Mouse (Mus musculus) stomach, embryonic 15.5 days (tissue): ENCODE results near the gene Cnot9. TPM values are rescaled to one million over a fixed set of nuclear protein-coding genes. Genes with fewer than 3 reads are reported as not detected.

Source experiments
- ATAC-seq: fragments of 200-750 bp; cut with Nextera tagmentation; 2 replicates; pipeline ENCODE4 v1.8.0; 2017; ENCODE audit warnings: low read depth, moderate number of reproducible peaks, moderate TSS enrichment; ENCODE audit not compliant: insufficient read depth, low FRiP score
- H3K27ac ChIP-seq: fragments of 300-500 bp; sonication (generic); 2 replicates; pipeline ENCODE4 v1.5.1; 2015; ENCODE audit warnings: mild to moderate bottlenecking, inconsistent platforms
- H3K27me3 ChIP-seq: fragments of 300-500 bp; sonication (generic); replicated peaks from 2 replicates; pipeline ENCODE4 v1.6.1; 2015; ENCODE audit warnings: inconsistent platforms
- H3K36me3 ChIP-seq: fragments of 300-500 bp; sonication (generic); 2 replicates; pipeline ENCODE4 v1.6.1; 2015; ENCODE audit warnings: inconsistent platforms
- H3K4me1 ChIP-seq: fragments of 300-500 bp; sonication (generic); 2 replicates; pipeline ENCODE4 v1.6.1; 2015; ENCODE audit warnings: inconsistent platforms
- H3K4me2 ChIP-seq: fragments of 300-500 bp; sonication (generic); 2 replicates; pipeline ENCODE4 v1.6.1; 2015; ENCODE audit warnings: mild to moderate bottlenecking, inconsistent platforms
- H3K4me3 ChIP-seq: fragments of 300-500 bp; sonication (generic); replicated peaks from 2 replicates; pipeline ENCODE4 v1.5.1; 2015; ENCODE audit warnings: inconsistent platforms
- H3K9ac ChIP-seq: fragments of 300-500 bp; sonication (generic); 2 replicates; pipeline ENCODE4 v1.6.1; 2015; ENCODE audit warnings: inconsistent platforms
- H3K9me3 ChIP-seq: fragments of 300-500 bp; sonication (generic); 2 replicates; pipeline ENCODE4 v1.6.1; 2016; ENCODE audit warnings: inconsistent platforms
- WGBS: fragments of 180-500 bp; shearing (Covaris S2); methylation state at CpG from one replicate; pipeline ENCODE4 v1.1.7; 2015; 5-methylcytosine and 5-hydroxymethylcytosine counted together
- polyA plus RNA-seq: library from polyadenylated mRNA; unstranded; fragments of >200 nt; fragmentation: Nextera tagmentation; extraction: Ambion mirVana; gene quantifications from 2 replicates; pipeline ENCODE4 v1.2.1, GENCODE M21; 2015

Cnot9 gene
- polyA plus RNA-seq, 1 experiment from 2014 or later, result 51.1 TPM

DNA sequence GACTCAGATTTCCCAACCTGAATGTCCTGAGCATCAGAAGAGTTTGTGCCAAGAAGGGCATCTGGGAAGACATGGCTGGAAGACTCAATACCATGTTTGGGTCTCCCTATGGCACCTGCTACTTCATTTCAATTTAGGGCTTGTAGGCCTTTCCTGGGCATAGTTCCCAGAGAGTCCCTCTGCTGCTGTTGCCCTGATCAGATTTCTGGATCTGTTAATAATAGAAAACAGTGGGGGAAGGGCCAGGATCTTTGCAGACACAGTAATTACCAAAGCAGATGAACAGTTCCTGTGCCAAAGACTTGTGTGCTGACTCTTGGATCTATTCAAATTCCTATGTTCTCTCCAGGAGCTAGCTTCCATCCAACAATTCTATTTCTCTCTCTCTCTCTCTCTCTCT, 32.8 kb downstream of the Cnot9 start:
- H3K4me2 ChIP-seq, result no peak overlapping the region
- H3K9ac ChIP-seq, result no peak overlapping the region
- no peak overlapping the region for H3K4me3 ChIP-seq
- no peaks in the 10 kb centered on the region for H3K4me1 ChIP-seq
- H3K9me3 ChIP-seq, result no peaks in the 10 kb centered on the region
- no peaks in the 10 kb centered on the region for H3K36me3 ChIP-seq
- no peaks in the 10 kb centered on the region for H3K27me3 ChIP-seq
- ATAC-seq, result no peak
- no peak overlapping the region for H3K27ac ChIP-seq

DNA sequence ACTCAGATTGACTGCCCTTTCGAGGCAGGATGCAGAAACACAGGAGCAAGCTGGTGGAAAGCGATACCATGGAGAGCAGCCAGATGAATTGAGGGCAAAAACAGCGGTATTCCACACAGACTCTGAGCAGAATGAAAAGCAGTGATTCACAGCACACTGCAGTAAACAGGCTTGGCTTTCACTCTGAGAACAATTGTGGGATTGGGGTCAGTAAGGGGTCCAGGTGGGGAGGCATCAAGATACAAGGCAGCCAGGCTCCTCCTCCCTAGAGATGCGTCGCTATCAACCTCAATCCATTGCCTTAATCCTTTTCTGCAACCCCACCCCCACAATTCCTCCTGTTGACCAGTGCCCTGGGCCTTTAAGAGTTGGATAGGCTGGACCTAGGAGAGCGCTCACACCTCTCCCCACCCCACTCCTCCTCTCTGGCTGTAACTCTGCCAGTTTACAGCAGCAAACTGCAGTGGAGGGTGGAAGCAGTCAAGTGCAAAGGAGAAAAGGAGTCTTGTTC, 36.6 kb downstream of the Cnot9 start, which contains the start of gene Plcd4:
Gene Plcd4, plus strand, starts transcription at position 438 of the 511 bp plus-strand sequence.
- Histone ChIP-seq H3K9me3 (no peaks in the 10 kb centered on the region), H3K4me3 (no peak within 1 kb of the TSS), H3K4me1 (no peaks in the 10 kb centered on the region), H3K4me2 (0 out of 2 replicates have a peak within 1 kb of the TSS, but pooled peaks have one; percentile 1), H3K9ac (no peak within 1 kb of the TSS), H3K27ac (no peak within 1 kb of the TSS), H3K36me3 (no peaks in the 10 kb centered on the region), H3K27me3 (no peaks in the 10 kb centered on the region)
- no peak for ATAC-seq
- 9% methylated on average over 6 of the region's 6 CpGs for WGBS

DNA sequence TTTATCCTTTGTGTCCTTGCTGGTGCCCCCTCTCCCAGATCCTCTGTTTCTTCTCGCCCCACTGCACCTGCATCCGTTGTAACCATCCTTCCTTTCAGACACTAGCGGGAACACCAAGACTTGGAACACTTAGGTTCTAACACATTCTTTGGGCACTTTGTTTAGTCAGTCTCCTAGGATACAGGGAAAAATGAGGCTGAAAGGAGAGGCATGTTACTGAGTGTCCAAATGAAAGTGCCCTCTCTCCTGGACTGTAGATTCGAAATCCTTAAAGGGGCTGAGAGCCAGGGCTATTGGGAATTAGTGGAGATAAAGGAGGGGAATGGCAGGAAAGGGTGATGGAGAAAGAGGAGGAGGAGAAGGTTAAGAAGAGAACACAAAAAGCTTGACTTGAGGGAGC, 38.3 kb downstream of the Cnot9 start, which contains the start of gene Usp37:
Gene Usp37, minus strand, starts transcription at position 101 of the 400 bp plus-strand sequence.
- WGBS, result 78% methylated on average over 4 of the region's 4 CpGs
- H3K4me2 ChIP-seq, result no peak within 1 kb of the TSS

DNA sequence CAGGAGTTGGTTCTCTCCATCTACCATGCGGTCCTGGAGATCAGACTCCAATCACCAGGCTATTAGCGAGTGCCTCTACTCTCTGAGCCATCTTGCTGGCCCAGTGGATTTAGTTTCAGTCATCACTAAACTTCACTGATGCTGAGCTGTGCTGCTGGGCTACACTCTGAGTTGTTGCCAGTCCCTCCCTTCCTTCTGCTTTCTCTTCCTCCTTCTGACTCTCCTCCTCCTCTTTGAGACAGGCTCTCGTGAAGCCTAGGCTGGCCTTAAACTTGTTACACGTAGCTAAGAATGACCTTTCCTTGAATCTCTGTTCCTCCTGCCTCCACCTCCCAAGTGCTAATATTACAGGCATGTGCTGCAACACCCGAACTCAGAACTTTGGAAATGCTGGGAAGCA, 53.2 kb downstream of the Cnot9 start:
- no peak overlapping the region for H3K4me2 ChIP-seq
- H3K36me3 ChIP-seq, result peaks cover 4% of the 10 kb centered on the region
- no peak overlapping the region for H3K9ac ChIP-seq
- no peaks in the 10 kb centered on the region for H3K9me3 ChIP-seq
- H3K27me3 ChIP-seq, result no peaks in the 10 kb centered on the region
- no peak overlapping the region for H3K4me3 ChIP-seq
- H3K27ac ChIP-seq, result no peak overlapping the region
- ATAC-seq, result no peak
- WGBS, result 76% methylated on average over 5 of the region's 5 CpGs
- H3K4me1 ChIP-seq, result no peaks in the 10 kb centered on the region

More for the DNA sequence above, 38.3 kb downstream of the Cnot9 start, which contains the start of gene Usp37:
- H3K36me3 ChIP-seq, result no peaks in the 10 kb centered on the region
- H3K4me1 ChIP-seq, result no peaks in the 10 kb centered on the region
- no peaks in the 10 kb centered on the region for H3K9me3 ChIP-seq
- no peak within 1 kb of the TSS for H3K27ac ChIP-seq
- no peaks in the 10 kb centered on the region for H3K27me3 ChIP-seq
- no peak within 1 kb of the TSS for H3K9ac ChIP-seq
- ATAC-seq, result no peak
- H3K4me3 ChIP-seq, result no peak within 1 kb of the TSS

DNA sequence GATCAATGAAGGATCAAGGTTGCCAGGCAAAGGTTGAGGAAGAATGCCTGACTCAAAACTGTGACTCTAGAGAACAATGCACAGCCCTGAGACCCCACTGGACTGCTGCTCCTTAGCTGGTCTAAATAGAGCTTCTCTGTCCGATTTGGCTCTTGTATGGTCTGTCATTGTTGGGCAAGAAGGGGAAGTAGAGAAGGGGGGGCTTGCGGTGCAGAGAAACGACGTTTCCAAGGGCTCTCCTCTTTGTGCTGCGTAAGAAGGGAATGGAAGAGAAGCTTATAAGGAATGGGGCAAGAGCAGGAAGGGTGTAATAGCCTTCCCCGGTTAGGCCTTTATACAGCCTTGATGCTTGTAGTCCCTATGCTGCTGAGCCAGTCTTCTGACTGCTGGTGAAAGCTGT, 60.0 kb downstream of the Cnot9 start:
- Histone ChIP-seq H3K4me2 (no peak overlapping the region), H3K27me3 (no peaks in the 10 kb centered on the region), H3K9ac (no peak overlapping the region), H3K27ac (no peak overlapping the region), H3K4me1 (no peaks in the 10 kb centered on the region), H3K9me3 (no peaks in the 10 kb centered on the region), H3K36me3 (peaks cover 56% of the 10 kb centered on the region), H3K4me3 (no peak overlapping the region)
- ATAC-seq, result no peak
- 85% methylated on average over 6 of the region's 6 CpGs for WGBS

DNA sequence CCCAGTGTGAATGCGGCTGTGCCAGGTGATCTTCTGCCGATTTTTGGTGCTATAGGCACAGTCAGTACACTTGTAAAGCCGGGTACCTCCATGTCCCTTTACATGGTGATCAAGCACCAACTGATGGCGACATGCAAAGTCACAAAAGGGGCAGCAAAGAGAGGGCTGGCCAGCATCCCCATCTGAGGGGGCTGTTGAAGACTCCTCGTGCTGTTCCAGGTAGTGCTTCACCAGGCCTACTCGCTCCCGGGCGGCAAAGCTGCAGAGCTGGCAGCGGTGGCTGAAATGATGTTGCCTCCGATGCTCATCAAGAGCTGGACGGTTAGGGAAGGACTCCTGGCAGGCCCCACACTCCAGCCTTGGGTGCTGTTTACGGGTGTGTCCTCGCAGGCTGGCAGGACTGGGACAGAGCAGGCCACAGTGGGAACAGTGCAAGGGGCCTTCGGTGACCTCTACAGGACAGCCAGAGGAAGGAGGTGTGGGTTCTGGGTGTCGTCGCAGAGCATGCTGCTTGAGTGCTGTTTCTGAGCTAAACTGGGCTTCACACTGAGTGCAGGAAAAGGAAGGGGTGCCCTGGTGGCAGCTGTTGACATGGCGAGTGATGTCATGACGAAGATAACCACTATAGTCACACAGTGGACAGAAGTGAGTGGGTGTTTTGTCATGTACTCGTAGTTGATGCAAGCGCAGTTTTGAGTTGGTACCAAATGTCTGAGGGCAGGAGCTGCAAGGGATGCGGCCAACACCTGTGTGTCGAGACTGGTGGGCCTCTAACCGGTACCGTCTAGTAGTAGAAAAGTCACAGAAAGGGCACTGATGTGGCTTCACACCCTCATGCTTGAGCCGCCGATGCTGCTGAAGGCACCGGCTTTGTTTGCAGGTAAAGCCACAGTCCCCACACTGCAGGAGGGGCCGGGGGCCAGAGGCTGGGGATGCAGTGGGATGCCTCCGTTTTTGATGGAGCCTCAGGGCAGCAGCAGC, 64.2 kb downstream of the Cnot9 start:
- H3K4me1 ChIP-seq, result no peaks in the 10 kb centered on the region
- H3K27ac ChIP-seq, result no peak overlapping the region
- H3K4me2 ChIP-seq, result no peak overlapping the region
- H3K9ac ChIP-seq, result no peak overlapping the region
- H3K4me3 ChIP-seq, result no peak overlapping the region
- H3K27me3 ChIP-seq, result no peaks in the 10 kb centered on the region
- no peaks in the 10 kb centered on the region for H3K9me3 ChIP-seq
- WGBS, result 91% methylated on average over 29 of the region's 29 CpGs
- H3K36me3 ChIP-seq, result peaks cover 74% of the 10 kb centered on the region
- no peak for ATAC-seq

Other genes starting within 250 kb of the Cnot9 start
- 1.1 and 1.3 TPM in 2 replicates for gene Gpbar1, start 227.5 kb upstream of the Cnot9 start, polyA plus RNA-seq
- 229 and 235 TPM in 2 replicates for gene Aamp, start 221.3 kb upstream of the Cnot9 start, polyA plus RNA-seq
- 117 and 124 TPM in 2 replicates for gene Pnkd, start 221.1 kb upstream of the Cnot9 start, polyA plus RNA-seq
- 68.3 and 73.4 TPM in 2 replicates for gene Tmbim1, start 200.4 kb upstream of the Cnot9 start, polyA plus RNA-seq
- 0.53 and 0.55 TPM in 2 replicates for gene Catip, start 143.9 kb upstream of the Cnot9 start, polyA plus RNA-seq
- 6.1 and 6.6 TPM in 2 replicates for gene Slc11a1, start 130.9 kb upstream of the Cnot9 start, polyA plus RNA-seq
- 82.9 and 86.2 TPM in 2 replicates for gene Ctdsp1, start 114.5 kb upstream of the Cnot9 start, polyA plus RNA-seq
- gene Vil1, start 96.7 kb upstream of the Cnot9 start, polyA plus RNA-seq, result 32.2 and 41.1 TPM in 2 replicates
- 0.69 and 1.1 TPM in 2 replicates for gene Plcd4, start 36.8 kb downstream of the Cnot9 start, polyA plus RNA-seq
- 24.1 and 26.6 TPM in 2 replicates for gene Usp37, start 38.2 kb downstream of the Cnot9 start, polyA plus RNA-seq
- 5.8 and 5.9 TPM in 2 replicates for gene Zfp142, start 82.2 kb downstream of the Cnot9 start, polyA plus RNA-seq
- 16.5 and 17.1 TPM in 2 replicates for gene Bcs1l, start 82.2 kb downstream of the Cnot9 start, polyA plus RNA-seq
- 31.4 and 31.8 TPM in 2 replicates for gene Rnf25, start 95.3 kb downstream of the Cnot9 start, polyA plus RNA-seq
- 3.3 and 5.9 TPM in 2 replicates for gene Stk36, start 95.4 kb downstream of the Cnot9 start, polyA plus RNA-seq
- gene Ttll4, start 155.7 kb downstream of the Cnot9 start, polyA plus RNA-seq, result 9.1 and 9.4 TPM in 2 replicates
- gene Cyp27a1, start 207.5 kb downstream of the Cnot9 start, polyA plus RNA-seq, result 6.1 and 7.9 TPM in 2 replicates
- 0.28 and 0.36 TPM in 2 replicates for gene Prkag3, start 243.2 kb downstream of the Cnot9 start, polyA plus RNA-seq